Mouse (Mus musculus) kidney, postnatal 0 days (tissue): ENCODE results near the gene Cdh4. TPM values are rescaled to one million over a fixed set of nuclear protein-coding genes. Genes with fewer than 3 reads are reported as not detected.

Experiments used
- ATAC-seq: fragments of 200-750 bp; cut with Nextera tagmentation; replicated peaks from 2 replicates; pipeline ENCODE4 v1.8.0; 2017; ENCODE audit warnings: low read depth, moderate number of reproducible peaks, moderate TSS enrichment, moderate library complexity; ENCODE audit not compliant: low FRiP score
- DNase-seq: peaks from one replicate; pipeline ENCODE4 v3.0.0-alpha.2; 2016; ENCODE audit warnings: low spot score
- H3K27ac ChIP-seq: fragments of 300-500 bp; sonication (generic); 2 replicates; pipeline ENCODE4 v1.5.1; 2014; ENCODE audit warnings: mild to moderate bottlenecking
- H3K27me3 ChIP-seq: fragments of 300-500 bp; sonication (generic); 2 replicates; pipeline ENCODE4 v1.6.1; 2014; ENCODE audit warnings: low read length, mixed read lengths; ENCODE audit not compliant: insufficient read depth
- H3K36me3 ChIP-seq: fragments of 300-500 bp; sonication (generic); 2 replicates; pipeline ENCODE4 v1.6.1; 2014; ENCODE audit warnings: low read length, mixed read lengths; ENCODE audit not compliant: insufficient read depth
- H3K4me1 ChIP-seq: fragments of 300-500 bp; sonication (generic); replicated peaks from 2 replicates; pipeline ENCODE4 v1.6.1; 2014; ENCODE audit warnings: antibody characterized with exemption, low read length, mixed read lengths; ENCODE audit not compliant: insufficient read depth
- H3K4me2 ChIP-seq: fragments of 300-500 bp; sonication (generic); 2 replicates; pipeline ENCODE4 v1.6.1; 2014; ENCODE audit warnings: mild to moderate bottlenecking, low read length, moderate library complexity, mixed read lengths
- H3K4me3 ChIP-seq: fragments of 300-500 bp; sonication (generic); replicated peaks from 2 replicates; pipeline ENCODE4 v1.5.1; 2014; ENCODE audit warnings: low read depth, low read length
- H3K9ac ChIP-seq: fragments of 300-500 bp; sonication (generic); 2 replicates; pipeline ENCODE4 v1.6.1; 2014; ENCODE audit warnings: low read depth, low read length
- H3K9me3 ChIP-seq: fragments of 300-500 bp; sonication (generic); replicated peaks from 2 replicates; pipeline ENCODE4 v1.6.1; 2016; ENCODE audit warnings: low read length, inconsistent platforms, mixed read lengths
- CTCF ChIP-seq: IDR thresholded peaks from 2 replicates; pipeline ENCODE4 v1.5.1; 2016; ENCODE audit warnings: antibody characterized with exemption, low read depth, mild to moderate bottlenecking, moderate library complexity
- WGBS: fragments of 180-500 bp; shearing (Covaris S2); extraction: QIAGEN DNeasy Blood & Tissue Kit; methylation state at CpG from one replicate; pipeline ENCODE4 v1.1.7; 2014; 5-methylcytosine and 5-hydroxymethylcytosine counted together
- polyA plus RNA-seq: library from polyadenylated mRNA; unstranded; fragments of >200 nt; fragmentation: Nextera tagmentation; extraction: Ambion mirVana; gene quantifications from 2 replicates; pipeline ENCODE4 v1.2.1, GENCODE M21; 2015

Cdh4 gene
- polyA plus RNA-seq, 1 experiment from 2014 or later = 11.5 TPM

GRCm38 (mm10) chr2:179441717-179442116, 514 bp upstream of the Cdh4 start:
- WGBS = 4% methylated on average over 8 of the region's 8 CpGs
- Histone ChIP-seq H3K36me3 (no peaks in the 10 kb centered on the region), H3K9ac (0 out of 2 replicates have a peak overlapping the region, but pooled peaks have one; percentile 62)

GRCm38 (mm10) chr2:179442541-179443225, 452 bp downstream of the Cdh4 start:
- ATAC-seq (peak; percentile 78), DNase-seq (peak; percentile 67)
- peak overlapping the region; percentile 62 for H3K9ac ChIP-seq
- no peaks in the 10 kb centered on the region for H3K9me3 ChIP-seq
- H3K36me3 ChIP-seq = no peaks in the 10 kb centered on the region
- TF ChIP-seq CTCF = no peak
- under 1% methylated on average over 80 of the region's 95 CpGs for WGBS
- peaks cover 11% of the 10 kb centered on the region for H3K4me1 ChIP-seq
- H3K27me3 ChIP-seq = no peaks in the 10 kb centered on the region
- H3K4me2 ChIP-seq = peak overlapping the region; percentile 82
- H3K27ac ChIP-seq = peak overlapping the region; percentile 54
- peak overlapping the region; percentile 58 for H3K4me3 ChIP-seq

More at GRCm38 (mm10) chr2:179441717-179442116, 514 bp upstream of the Cdh4 start:
- H3K4me2 ChIP-seq = peak overlapping the region; percentile 82
- H3K27ac ChIP-seq = 0 out of 2 replicates have a peak overlapping the region, but pooled peaks have one; percentile 54
- peak overlapping the region; percentile 58 for H3K4me3 ChIP-seq
- no peaks in the 10 kb centered on the region for H3K27me3 ChIP-seq
- H3K9me3 ChIP-seq = no peaks in the 10 kb centered on the region
- no peak for TF ChIP-seq CTCF
- DNase-seq = peak; percentile 42
- ATAC-seq = peak; percentile 33; the same call in 1 of the 2 replicates
- H3K4me1 ChIP-seq = peaks cover 11% of the 10 kb centered on the region

GRCm38 (mm10) chr2:179443226-179443815, 1.1 kb downstream of the Cdh4 start:
- peak overlapping the region; percentile 54; the same call in 1 of the 2 replicates for H3K27ac ChIP-seq
- under 1% methylated on average over 49 of the region's 51 CpGs for WGBS
- ATAC-seq (peak; percentile 55), DNase-seq (peak; percentile 65)
- H3K27me3 ChIP-seq = no peaks in the 10 kb centered on the region
- peak overlapping the region; percentile 62 for H3K9ac ChIP-seq
- H3K9me3 ChIP-seq = no peaks in the 10 kb centered on the region
- peak overlapping the region; percentile 58 for H3K4me3 ChIP-seq
- peaks cover 11% of the 10 kb centered on the region for H3K4me1 ChIP-seq
- peak overlapping the region; percentile 82 for H3K4me2 ChIP-seq
- TF ChIP-seq CTCF = no peak
- no peaks in the 10 kb centered on the region for H3K36me3 ChIP-seq

- H3K4me1 ChIP-seq = peaks cover 11% of the 10 kb centered on the region
- H3K27ac ChIP-seq = no peak overlapping the region
- WGBS = 21% methylated on average over 11 of the region's 11 CpGs
- H3K27me3 ChIP-seq = no peaks in the 10 kb centered on the region
- no peak for TF ChIP-seq CTCF
- H3K4me3 ChIP-seq = 0 out of 2 replicates have a peak overlapping the region, but pooled peaks have one; percentile 58
- H3K4me2 ChIP-seq = peak overlapping the region; percentile 82
- peak; percentile 37 for DNase-seq
- ATAC-seq = no peak
- no peaks in the 10 kb centered on the region for H3K36me3 ChIP-seq
- no peak overlapping the region for H3K9ac ChIP-seq
- H3K9me3 ChIP-seq = no peaks in the 10 kb centered on the region
Observed at GRCm38 (mm10) chr2:179443959-179444358, 1.7 kb downstream of the Cdh4 start.

- TF ChIP-seq CTCF = no peak
- 89% methylated on average over 4 of the region's 4 CpGs for WGBS
Observed at GRCm38 (mm10) chr2:179448256-179448655, 6.0 kb downstream of the Cdh4 start.

GRCm38 (mm10) chr2:179449018-179449417, 6.8 kb downstream of the Cdh4 start:
- Histone ChIP-seq H3K27ac (no peak overlapping the region), H3K9me3 (0 out of 2 replicates have a peak, but pooled peaks cover 3% of the 10 kb centered on the region), H3K9ac (no peak overlapping the region), H3K27me3 (no peaks in the 10 kb centered on the region), H3K4me2 (no peak overlapping the region), H3K36me3 (no peaks in the 10 kb centered on the region), H3K4me3 (no peak overlapping the region), H3K4me1 (no peaks in the 10 kb centered on the region)
- DNase-seq = no peak
- 97% methylated on average over 1 of the region's 1 CpGs for WGBS
- TF ChIP-seq CTCF = no peak; the same call in 1 of the 2 replicates
- ATAC-seq = no peak

More at GRCm38 (mm10) chr2:179448256-179448655, 6.0 kb downstream of the Cdh4 start:
- no peak overlapping the region for H3K4me2 ChIP-seq
- H3K27me3 ChIP-seq = no peaks in the 10 kb centered on the region
- H3K27ac ChIP-seq = no peak overlapping the region
- H3K4me1 ChIP-seq = no peaks in the 10 kb centered on the region; the same call in 1 of the 2 replicates
- 0 out of 2 replicates have a peak, but pooled peaks cover 3% of the 10 kb centered on the region for H3K9me3 ChIP-seq
- no peak overlapping the region for H3K9ac ChIP-seq
- no peaks in the 10 kb centered on the region for H3K36me3 ChIP-seq
- DNase-seq (no peak), ATAC-seq (no peak)
- H3K4me3 ChIP-seq = no peak overlapping the region
